Mouse (Mus musculus) lung, postnatal 0 days (tissue): ENCODE data around the gene Nmb. TPM values are rescaled to one million over a fixed set of nuclear protein-coding genes. Genes with fewer than 3 reads are reported as not detected.
A peak's percentile ranks its signal among the peaks of the same experiment; 100 is the strongest.

ENCODE experiments used
- ATAC-seq: fragments of 200-750 bp; cut with Nextera tagmentation; 2 replicates; pipeline ENCODE4 v1.8.0; 2017; ENCODE audit warnings: moderate library complexity
- DNase-seq: peaks from one replicate; pipeline ENCODE4 v3.0.0-alpha.2; 2016; ENCODE audit warnings: low spot score
- H3K27ac ChIP-seq: fragments of 300-500 bp; sonication (generic); 2 replicates; pipeline ENCODE4 v1.5.1; 2014; ENCODE audit warnings: antibody characterized with exemption, mild to moderate bottlenecking, low read length, mixed read lengths
- H3K27me3 ChIP-seq: fragments of 300-500 bp; sonication (generic); replicated peaks from 2 replicates; pipeline ENCODE4 v1.6.1; 2014; ENCODE audit warnings: low read length, mixed read lengths; ENCODE audit not compliant: insufficient read depth
- H3K36me3 ChIP-seq: fragments of 300-500 bp; sonication (generic); 2 replicates; pipeline ENCODE4 v1.6.1; 2014; ENCODE audit warnings: low read length, mixed read lengths; ENCODE audit not compliant: insufficient read depth
- H3K4me1 ChIP-seq: fragments of 300-500 bp; sonication (generic); 2 replicates; pipeline ENCODE4 v1.6.1; 2014; ENCODE audit warnings: antibody characterized with exemption, low read depth, low read length, mixed read lengths; ENCODE audit not compliant: insufficient read depth
- H3K4me2 ChIP-seq: fragments of 300-500 bp; sonication (generic); replicated peaks from 2 replicates; pipeline ENCODE4 v1.6.1; 2014; ENCODE audit warnings: low read depth, mild to moderate bottlenecking, low read length, moderate library complexity, mixed read lengths
- H3K4me3 ChIP-seq: fragments of 300-500 bp; sonication (generic); 2 replicates; pipeline ENCODE4 v1.5.1; 2014; ENCODE audit warnings: low read depth, low read length
- H3K9ac ChIP-seq: fragments of 300-500 bp; sonication (generic); replicated peaks from 2 replicates; pipeline ENCODE4 v1.6.1; 2014; ENCODE audit warnings: low read depth, mild to moderate bottlenecking
- H3K9me3 ChIP-seq: fragments of 300-500 bp; sonication (generic); 2 replicates; pipeline ENCODE4 v1.6.1; 2016; ENCODE audit warnings: low read length, mixed read lengths
- CTCF ChIP-seq: IDR thresholded peaks from 2 replicates; pipeline ENCODE4 v1.5.1; 2016; ENCODE audit warnings: antibody characterized with exemption, mild to moderate bottlenecking
- EP300 ChIP-seq: IDR thresholded peaks from 2 replicates; pipeline ENCODE4 v1.6.1; 2016; ENCODE audit warnings: antibody characterized with exemption, mild to moderate bottlenecking, control low read depth
- WGBS: fragments of 180-500 bp; shearing (Covaris S2); extraction: QIAGEN DNeasy Blood & Tissue Kit; methylation state at CpG from one replicate; pipeline ENCODE4 v1.1.7; 2014; 5-methylcytosine and 5-hydroxymethylcytosine counted together
- polyA plus RNA-seq: library from polyadenylated mRNA; unstranded; fragments of >200 nt; fragmentation: Nextera tagmentation; extraction: Ambion mirVana; gene quantifications from 2 replicates; pipeline ENCODE4 v1.2.1, GENCODE M21; 2015

The Nmb gene
- polyA plus RNA-seq, 1 experiment from 2014 or later: 8.3 TPM

- no peaks in the 10 kb centered on the region for H3K4me1 ChIP-seq
- WGBS: 66% methylated on average over 8 of the region's 8 CpGs
- no peaks in the 10 kb centered on the region for H3K9me3 ChIP-seq
- no peak overlapping the region for H3K4me2 ChIP-seq
- no peak for ATAC-seq
- no peaks in the 10 kb centered on the region for H3K27me3 ChIP-seq
- no peak for TF ChIP-seq EP300
- no peak for TF ChIP-seq CTCF
- no peak overlapping the region for H3K9ac ChIP-seq
- H3K27ac ChIP-seq: no peak overlapping the region
- H3K4me3 ChIP-seq: no peak overlapping the region
- no peak for DNase-seq
- H3K36me3 ChIP-seq: peaks cover 10% of the 10 kb centered on the region
Measured at GRCm38 (mm10) chr7:80918982-80919646, 14.2 kb upstream of the Nmb start.

GRCm38 (mm10) chr7:80917916-80918465 is 13.1 kb upstream of the Nmb start:
- H3K4me3 ChIP-seq: no peak overlapping the region
- no peak for ATAC-seq
- 59% methylated on average over 4 of the region's 4 CpGs for WGBS
- H3K27me3 ChIP-seq: no peaks in the 10 kb centered on the region
- no peak overlapping the region for H3K9ac ChIP-seq
- no peak overlapping the region for H3K27ac ChIP-seq
- no peaks in the 10 kb centered on the region for H3K9me3 ChIP-seq
- TF ChIP-seq EP300 (no peak), CTCF (no peak)
- no peak for DNase-seq
- no peak overlapping the region for H3K4me2 ChIP-seq
- H3K4me1 ChIP-seq: no peaks in the 10 kb centered on the region
- H3K36me3 ChIP-seq: peaks cover 15% of the 10 kb centered on the region

- Histone ChIP-seq H3K36me3 (peaks cover 15% of the 10 kb centered on the region), H3K4me2 (no peak overlapping the region), H3K4me1 (no peaks in the 10 kb centered on the region), H3K27ac (no peak overlapping the region), H3K9ac (no peak overlapping the region), H3K4me3 (no peak overlapping the region), H3K9me3 (no peaks in the 10 kb centered on the region), H3K27me3 (no peaks in the 10 kb centered on the region)
- TF ChIP-seq CTCF (no peak), EP300 (no peak)
- DNase-seq: no peak
- ATAC-seq: no peak
- WGBS: 65% methylated on average over 8 of the region's 8 CpGs
Measured at GRCm38 (mm10) chr7:80912496-80912895, 7.6 kb upstream of the Nmb start.

GRCm38 (mm10) chr7:80911053-80911452 is 6.2 kb upstream of the Nmb start:
- no peaks in the 10 kb centered on the region for H3K27me3 ChIP-seq
- ATAC-seq (0 out of 2 replicates have a peak, but pooled peaks have one; percentile 8), DNase-seq (no peak)
- TF ChIP-seq CTCF (no peak), EP300 (no peak)
- H3K27ac ChIP-seq: no peak overlapping the region
- WGBS: 77% methylated on average over 7 of the region's 7 CpGs
- peaks cover 11% of the 10 kb centered on the region for H3K36me3 ChIP-seq
- no peaks in the 10 kb centered on the region for H3K9me3 ChIP-seq
- no peaks in the 10 kb centered on the region for H3K4me1 ChIP-seq
- no peak overlapping the region for H3K9ac ChIP-seq
- no peak overlapping the region for H3K4me3 ChIP-seq
- no peak overlapping the region for H3K4me2 ChIP-seq

GRCm38 (mm10) chr7:80903625-80904422 is 1.1 kb downstream of the Nmb start:
- H3K4me2 ChIP-seq: peak overlapping the region; percentile 83; the same call in 1 of the 2 replicates
- 88% methylated on average over 11 of the region's 11 CpGs for WGBS
- H3K4me1 ChIP-seq: peaks cover 6% of the 10 kb centered on the region
- H3K9me3 ChIP-seq: no peaks in the 10 kb centered on the region
- ATAC-seq (no peak), DNase-seq (no peak)
- no peak overlapping the region for H3K4me3 ChIP-seq
- no peak overlapping the region for H3K27ac ChIP-seq
- no peaks in the 10 kb centered on the region for H3K27me3 ChIP-seq
- H3K36me3 ChIP-seq: no peaks in the 10 kb centered on the region; the same call in 1 of the 2 replicates
- TF ChIP-seq EP300: no peak
- no peak for TF ChIP-seq CTCF
- H3K9ac ChIP-seq: no peak overlapping the region

- no peak for TF ChIP-seq CTCF
- TF ChIP-seq EP300: no peak
- H3K9ac ChIP-seq: peak overlapping the region; percentile 57
- 0 out of 2 replicates have a peak, but pooled peaks cover 7% of the 10 kb centered on the region for H3K36me3 ChIP-seq
- ATAC-seq (no peak), DNase-seq (no peak)
- peak overlapping the region; percentile 64 for H3K4me2 ChIP-seq
- 25% methylated on average over 15 of the region's 15 CpGs for WGBS
- no peaks in the 10 kb centered on the region for H3K9me3 ChIP-seq
- H3K27ac ChIP-seq: peak overlapping the region; percentile 86
- H3K4me1 ChIP-seq: peaks cover 6% of the 10 kb centered on the region
- H3K27me3 ChIP-seq: no peaks in the 10 kb centered on the region
- H3K4me3 ChIP-seq: peak overlapping the region; percentile 68
Measured at GRCm38 (mm10) chr7:80901541-80902274, 3.2 kb downstream of the Nmb start.
